Mouse (Mus musculus): Measurements from ENCODE around the gene Tnfsf13b. TPM values are rescaled to one million over a fixed set of nuclear protein-coding genes. Genes with fewer than 3 reads are reported as not detected.

The Tnfsf13b gene
- polyA plus RNA-seq, 1 experiment from 2014 or later, result 0.25 TPM

- H3K27ac ChIP-seq (ENCODE audit: low read depth, low read length), result no peak overlapping the region
- WGBS, result 81% methylated on average over 11 of the region's 11 CpGs
- H3K9ac ChIP-seq (ENCODE audit: low read depth, low read length), result no peak overlapping the region
- no peaks in the 10 kb centered on the region for H3K4me1 ChIP-seq (replicated peaks; ENCODE audit: control insufficient read depth, insufficient read depth, low read length)
- no peaks in the 10 kb centered on the region for H3K27me3 ChIP-seq (replicated peaks; ENCODE audit: control insufficient read depth, insufficient read depth, low read length)
- H3K4me3 ChIP-seq (ENCODE audit: low read depth, low read length), result no peak overlapping the region
- H3K36me3 ChIP-seq (ENCODE audit: control insufficient read depth, insufficient read depth, low read length), result no peaks in the 10 kb centered on the region
- H3K9me3 ChIP-seq (ENCODE audit: control insufficient read depth, low read length), result no peaks in the 10 kb centered on the region
- ATAC-seq (replicated peaks; ENCODE audit: low FRiP score), result no peak
- no peak for DNase-seq (ENCODE audit: low spot score)
- no peak overlapping the region for H3K4me2 ChIP-seq
Observed at GRCm38 (mm10) chr8:10066906-10067305, 60.6 kb downstream of the Tnfsf13b start.

- Histone ChIP-seq H3K9me3 (ENCODE audit: control insufficient read depth, low read length) (no peaks in the 10 kb centered on the region), H3K9ac (ENCODE audit: low read depth, low read length) (no peak overlapping the region), H3K27ac (ENCODE audit: low read depth, low read length) (no peak overlapping the region), H3K36me3 (ENCODE audit: control insufficient read depth, insufficient read depth, low read length) (no peaks in the 10 kb centered on the region), H3K4me1 (replicated peaks; ENCODE audit: control insufficient read depth, insufficient read depth, low read length) (no peaks in the 10 kb centered on the region), H3K4me3 (ENCODE audit: low read depth, low read length) (no peak overlapping the region), H3K4me2 (no peak overlapping the region), H3K27me3 (replicated peaks; ENCODE audit: control insufficient read depth, insufficient read depth, low read length) (no peaks in the 10 kb centered on the region)
- DNase-seq (ENCODE audit: low spot score) (no peak), ATAC-seq (replicated peaks; ENCODE audit: low FRiP score) (no peak)
- 87% methylated on average over 7 of the region's 7 CpGs for WGBS
Observed at GRCm38 (mm10) chr8:10067775-10068174, 61.5 kb downstream of the Tnfsf13b start.

GRCm38 (mm10) chr8:10072347-10072746, 66.1 kb downstream of the Tnfsf13b start:
- DNase-seq (ENCODE audit: low spot score) (no peak), ATAC-seq (replicated peaks; ENCODE audit: low FRiP score) (no peak)
- H3K9me3 ChIP-seq (ENCODE audit: control insufficient read depth, low read length), result no peaks in the 10 kb centered on the region
- no peaks in the 10 kb centered on the region for H3K36me3 ChIP-seq (ENCODE audit: control insufficient read depth, insufficient read depth, low read length)
- no peak overlapping the region for H3K4me2 ChIP-seq
- 91% methylated on average over 2 of the region's 2 CpGs for WGBS
- H3K9ac ChIP-seq (ENCODE audit: low read depth, low read length), result no peak overlapping the region
- H3K4me3 ChIP-seq (ENCODE audit: low read depth, low read length), result no peak overlapping the region
- H3K27me3 ChIP-seq (replicated peaks; ENCODE audit: control insufficient read depth, insufficient read depth, low read length), result no peaks in the 10 kb centered on the region
- H3K4me1 ChIP-seq (replicated peaks; ENCODE audit: control insufficient read depth, insufficient read depth, low read length), result no peaks in the 10 kb centered on the region
- H3K27ac ChIP-seq (ENCODE audit: low read depth, low read length), result no peak overlapping the region

Other genes starting within 250 kb of the Tnfsf13b start
- 0.16 and 0.41 TPM in 2 replicates for gene Fam155a, start 235.3 kb upstream of the Tnfsf13b start, polyA plus RNA-seq (2014; fragmentation: Nextera tagmentation; extraction: Ambion mirVana)
- not detected in 2 replicates for gene Gm10217, start 142.2 kb upstream of the Tnfsf13b start, polyA plus RNA-seq (2014; fragmentation: Nextera tagmentation; extraction: Ambion mirVana)
- 3.6 and 3.7 TPM in 2 replicates for gene Lig4, start 28.8 kb upstream of the Tnfsf13b start, polyA plus RNA-seq (2014; fragmentation: Nextera tagmentation; extraction: Ambion mirVana)
- 10.9 and 12.8 TPM in 2 replicates for gene Abhd13, start 28.8 kb upstream of the Tnfsf13b start, polyA plus RNA-seq (2014; fragmentation: Nextera tagmentation; extraction: Ambion mirVana)
- gene Myo16, start 147.4 kb downstream of the Tnfsf13b start, polyA plus RNA-seq (2014; fragmentation: Nextera tagmentation; extraction: Ambion mirVana), result 0.07 and 0.08 TPM in 2 replicates

Data from liver, embryonic 11.5 days (tissue).